Mouse (Mus musculus) megakaryocyte, embryonic 14.5 days (primary cell): ENCODE measurements around the gene Ipo11. TPM values are rescaled to one million over a fixed set of nuclear protein-coding genes. Genes with fewer than 3 reads are reported as not detected.

Experiments
- H3K27me3 ChIP-seq: replicated peaks from 2 replicates; pipeline ENCODE3; 2012; ENCODE audit warnings: inconsistent platforms
- H3K36me3 ChIP-seq: replicated peaks from 2 replicates; pipeline ENCODE3; 2012; ENCODE audit warnings: low read length, inconsistent platforms, mixed read lengths
- H3K4me1 ChIP-seq: 2 replicates; pipeline ENCODE4 v1.6.1; 2012; ENCODE audit warnings: inconsistent platforms
- H3K4me3 ChIP-seq: replicated peaks from 2 replicates; pipeline ENCODE3; 2012; ENCODE audit warnings: moderate library complexity, mild to moderate bottlenecking, inconsistent platforms
- H3K9me3 ChIP-seq: 2 replicates; pipeline ENCODE4 v1.6.1; 2012; ENCODE audit warnings: inconsistent platforms
- FLI1 ChIP-seq: IDR thresholded peaks from 2 replicates; pipeline ENCODE4 v1.6.1; 2012; ENCODE audit warnings: low read length, inconsistent platforms, mixed read lengths
- GATA1 ChIP-seq: IDR thresholded peaks from 3 replicates; pipeline ENCODE4 v1.6.1; 2012; ENCODE audit warnings: mixed read lengths, low read length, inconsistent platforms, borderline replicate concordance
- polyA plus RNA-seq: library from polyadenylated mRNA; stranded (reverse); fragments of >175 nt; gene quantifications from 2 replicates; pipeline ENCODE4 v1.2.3, GENCODE M21; 2012; ENCODE audit warnings: low replicate concordance; ENCODE audit not compliant: insufficient read depth

Gene Ipo11
- polyA plus RNA-seq, 1 experiment = 72.8 TPM

- no peak overlapping the region for H3K4me3 ChIP-seq
- TF ChIP-seq GATA1 = no peak
- TF ChIP-seq FLI1 = no peak
- peaks cover 8% of the 10 kb centered on the region; the same call in 1 of the 2 replicates for H3K9me3 ChIP-seq
- H3K36me3 ChIP-seq = peaks cover 52% of the 10 kb centered on the region
- peaks cover 44% of the 10 kb centered on the region for H3K4me1 ChIP-seq
- H3K27me3 ChIP-seq = no peaks in the 10 kb centered on the region
Observed at GRCm38 (mm10) chr13:106754216-106754615, 182.5 kb downstream of the Ipo11 start.

- TF ChIP-seq FLI1 = no peak
- H3K4me3 ChIP-seq = no peak overlapping the region
- peaks cover 43% of the 10 kb centered on the region for H3K36me3 ChIP-seq
- H3K4me1 ChIP-seq = peaks cover 59% of the 10 kb centered on the region
- H3K27me3 ChIP-seq = no peaks in the 10 kb centered on the region
- H3K9me3 ChIP-seq = peaks cover 8% of the 10 kb centered on the region; the same call in 1 of the 2 replicates
Observed at GRCm38 (mm10) chr13:106751951-106752350, 184.8 kb downstream of the Ipo11 start.

- no peak overlapping the region for H3K4me3 ChIP-seq
- peaks cover 23% of the 10 kb centered on the region for H3K36me3 ChIP-seq
- no peaks in the 10 kb centered on the region for H3K9me3 ChIP-seq
- peaks cover 59% of the 10 kb centered on the region for H3K4me1 ChIP-seq
- no peaks in the 10 kb centered on the region for H3K27me3 ChIP-seq
- TF ChIP-seq FLI1 (no peak), GATA1 (no peak)
Observed at GRCm38 (mm10) chr13:106746823-106747222, 189.9 kb downstream of the Ipo11 start.

GRCm38 (mm10) chr13:106745201-106745600 lies 191.6 kb downstream of the Ipo11 start:
- no peaks in the 10 kb centered on the region for H3K27me3 ChIP-seq
- no peaks in the 10 kb centered on the region for H3K9me3 ChIP-seq
- TF ChIP-seq GATA1 (no peak), FLI1 (no peak)
- H3K4me1 ChIP-seq = peaks cover 52% of the 10 kb centered on the region
- H3K36me3 ChIP-seq = peaks cover 17% of the 10 kb centered on the region
- no peak overlapping the region for H3K4me3 ChIP-seq

Other genes with a start within 250 kb of the Ipo11 start
- gene Dimt1, start 10.2 kb upstream of the Ipo11 start, polyA plus RNA-seq = 11.9 TPM in 1 of 2 replicates, not detected in the other
- 27.9 TPM in 1 of 2 replicates, not detected in the other for gene Kif2a, start 85.2 kb upstream of the Ipo11 start, polyA plus RNA-seq